26 mouse cellular contexts compared by ENCODE assay signal in the genomic region with DNA sequence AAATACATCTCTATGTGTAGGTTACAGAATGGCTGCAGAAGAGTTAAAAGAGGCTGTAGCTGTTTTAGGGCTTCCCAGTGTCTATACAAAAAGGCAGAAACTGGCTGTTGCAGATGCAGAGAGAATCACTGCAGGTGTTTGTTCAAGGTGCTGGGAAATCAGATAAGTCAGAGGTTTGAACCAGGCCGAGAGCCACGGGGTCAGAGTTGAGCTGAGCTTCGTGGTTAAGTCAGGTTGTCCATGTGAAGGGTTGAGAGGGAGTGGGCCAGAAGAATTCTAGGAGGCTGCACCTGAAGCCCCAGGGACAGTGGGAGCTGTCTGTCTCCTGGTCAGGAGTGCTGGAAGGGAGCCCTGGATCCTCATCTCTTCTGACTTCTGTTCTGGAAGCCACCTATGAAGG. TPM values are rescaled to one million over a fixed set of nuclear protein-coding genes. Genes with fewer than 3 reads are reported as not detected.
A peak's percentile ranks its signal among the peaks of the same experiment; 100 is the strongest.
DNase-seq lines count a peak whose midpoint lies in the region; ATAC-seq and TF ChIP-seq lines count a peak whose summit lies in the region.
"Had no signal": no experiment of that assay in that cellular context is flagged by ENCODE, and none has a peak within 500 bp of the region (broad histone marks: within the 10 kb centered on the region; RNA-seq: fewer than 3 reads in every experiment).

No protein-coding gene starts in this region.

- no peak overlapping the region for H3K4me2 ChIP-seq in intestine, embryonic 16.5 days (ENCODE audit: low read depth, low read length)
- no peak overlapping the region for H3K4me2 ChIP-seq in intestine, embryonic 15.5 days (replicated peaks)
- no peak overlapping the region for H3K4me2 ChIP-seq in liver, embryonic 11.5 days
- no peak overlapping the region for H3K4me2 ChIP-seq in liver, postnatal 0 days (ENCODE audit: low read depth, low read length)
- H3K4me2 ChIP-seq: embryonic facial prominence, embryonic 12.5 days; forebrain, embryonic 13.5 days; forebrain, embryonic 15.5 days had no signal

- no peak overlapping the region for H3K9ac ChIP-seq in intestine, embryonic 16.5 days (ENCODE audit: low read depth, low read length)
- H3K9ac ChIP-seq in intestine, embryonic 15.5 days, result no peak overlapping the region
- no peak overlapping the region for H3K9ac ChIP-seq in liver, embryonic 11.5 days (ENCODE audit: low read depth, low read length)
- H3K9ac ChIP-seq in liver, postnatal 0 days (replicated peaks), result no peak overlapping the region
- H3K9ac ChIP-seq: embryonic facial prominence, embryonic 12.5 days; forebrain, embryonic 13.5 days; forebrain, embryonic 15.5 days had no signal

- no peak for TF ChIP-seq EP300 in liver, postnatal 0 days (IDR thresholded peaks at IDR 0.05; ENCODE audit: low read depth)

- H3K36me3 ChIP-seq in heart, embryonic 10.5 days, result 0 out of 2 replicates have a peak, but pooled peaks cover 2% of the 10 kb centered on the region
- H3K36me3 ChIP-seq in intestine, embryonic 16.5 days (ENCODE audit: control insufficient read depth, insufficient read depth, low read length), result peaks cover 4% of the 10 kb centered on the region; the same call in 1 of the 2 replicates
- H3K36me3 ChIP-seq in intestine, embryonic 15.5 days, result no peaks in the 10 kb centered on the region
- no peaks in the 10 kb centered on the region for H3K36me3 ChIP-seq in liver, embryonic 11.5 days (ENCODE audit: control insufficient read depth, insufficient read depth, low read length)
- H3K36me3 ChIP-seq in liver, postnatal 0 days (replicated peaks; ENCODE audit: insufficient read depth, low read length), result no peaks in the 10 kb centered on the region
- H3K36me3 ChIP-seq in small intestine, adult 2 months (ENCODE audit: control insufficient read depth, insufficient read depth, low read length), result no peaks in the 10 kb centered on the region
- H3K36me3 ChIP-seq: embryonic facial prominence, embryonic 12.5 days; forebrain, embryonic 15.5 days had no signal

- no peak overlapping the region for H3K4me3 ChIP-seq in heart, embryonic 10.5 days
- H3K4me3 ChIP-seq in intestine, embryonic 16.5 days (ENCODE audit: low read length), result no peak overlapping the region
- H3K4me3 ChIP-seq in intestine, embryonic 15.5 days (replicated peaks), result no peak overlapping the region
- no peak overlapping the region for H3K4me3 ChIP-seq in liver, embryonic 11.5 days (ENCODE audit: low read depth, low read length)
- no peak overlapping the region for H3K4me3 ChIP-seq in liver, postnatal 0 days (ENCODE audit: low read depth, low read length)
- H3K4me3 ChIP-seq in small intestine, adult 2 months (ENCODE audit: low read depth, low read length), result no peak overlapping the region
- H3K4me3 ChIP-seq: embryonic facial prominence, embryonic 10.5 days; embryonic facial prominence, embryonic 12.5 days; forebrain, embryonic 13.5 days; forebrain, embryonic 15.5 days had no signal

- H3K9me3 ChIP-seq in heart, embryonic 10.5 days, result no peaks in the 10 kb centered on the region; the same call in 1 of the 2 replicates
- H3K9me3 ChIP-seq in intestine, embryonic 16.5 days (ENCODE audit: control insufficient read depth, low read length), result 0 out of 2 replicates have a peak, but pooled peaks cover 2% of the 10 kb centered on the region
- H3K9me3 ChIP-seq in intestine, embryonic 15.5 days, result peaks cover 5% of the 10 kb centered on the region; the same call in 1 of the 2 replicates
- no peaks in the 10 kb centered on the region for H3K9me3 ChIP-seq in liver, embryonic 11.5 days (ENCODE audit: control insufficient read depth, low read length)
- H3K9me3 ChIP-seq in liver, postnatal 0 days (ENCODE audit: low read length), result no peaks in the 10 kb centered on the region
- H3K9me3 ChIP-seq: forebrain, embryonic 13.5 days; forebrain, embryonic 15.5 days; G1E had no signal

- TF ChIP-seq POLR2A in small intestine, adult 2 months (IDR thresholded peaks at IDR 0.05; ENCODE audit: low read depth, low read length), result no peak

- TF ChIP-seq CTCF in liver, postnatal 0 days (IDR thresholded peaks at IDR 0.05; ENCODE audit: low read depth), result no peak
- no peak for TF ChIP-seq CTCF in small intestine, adult 2 months (IDR thresholded peaks at IDR 0.05; ENCODE audit: extremely low read depth, insufficient read length, insufficient replicate concordance, low read depth, low read length)

- H3K27me3 ChIP-seq in heart, embryonic 10.5 days (ENCODE audit: insufficient read depth, poor library complexity, severe bottlenecking), result no peaks in the 10 kb centered on the region
- H3K27me3 ChIP-seq in intestine, embryonic 16.5 days (replicated peaks; ENCODE audit: control insufficient read depth, insufficient read depth, low read length), result no peaks in the 10 kb centered on the region
- H3K27me3 ChIP-seq in intestine, embryonic 15.5 days (replicated peaks), result no peaks in the 10 kb centered on the region
- H3K27me3 ChIP-seq in liver, embryonic 11.5 days (replicated peaks; ENCODE audit: control insufficient read depth, insufficient read depth, low read length), result no peaks in the 10 kb centered on the region
- no peaks in the 10 kb centered on the region for H3K27me3 ChIP-seq in liver, postnatal 0 days (ENCODE audit: insufficient read depth, low read length)
- H3K27me3 ChIP-seq in small intestine, adult 2 months (ENCODE audit: control insufficient read depth, insufficient read depth, low read length), result no peaks in the 10 kb centered on the region
- H3K27me3 ChIP-seq: CH12.LX; embryonic facial prominence, embryonic 12.5 days; forebrain, embryonic 13.5 days; forebrain, embryonic 15.5 days; Patski had no signal

- 80% methylated on average over 3 of the region's 3 CpGs for WGBS in heart, embryonic 10.5 days
- 70% methylated on average over 3 of the region's 3 CpGs for WGBS in intestine, embryonic 16.5 days
- WGBS in intestine, embryonic 15.5 days, result 78% methylated on average over 3 of the region's 3 CpGs
- WGBS in liver, embryonic 11.5 days, result 53% methylated on average over 3 of the region's 3 CpGs
- WGBS in liver, postnatal 0 days (ENCODE audit: insufficient replicate concordance), result 48% methylated on average over 3 of the region's 3 CpGs
- WGBS in small intestine, adult 2 months, result 47% methylated on average over 3 of the region's 3 CpGs

- 0 out of 2 replicates have a peak, but pooled peaks cover 3% of the 10 kb centered on the region for H3K4me1 ChIP-seq in heart, embryonic 10.5 days
- H3K4me1 ChIP-seq in intestine, embryonic 16.5 days (ENCODE audit: control insufficient read depth, insufficient read depth, low read length), result peaks cover 8% of the 10 kb centered on the region; the same call in 1 of the 2 replicates
- H3K4me1 ChIP-seq in intestine, embryonic 15.5 days (replicated peaks), result peaks cover 14% of the 10 kb centered on the region; the same call in 1 of the 2 replicates
- peaks cover 3% of the 10 kb centered on the region; the same call in 1 of the 2 replicates for H3K4me1 ChIP-seq in liver, embryonic 11.5 days (replicated peaks; ENCODE audit: control insufficient read depth, insufficient read depth, low read length)
- H3K4me1 ChIP-seq in liver, postnatal 0 days (ENCODE audit: insufficient read depth), result peaks cover 6% of the 10 kb centered on the region
- H3K4me1 ChIP-seq in small intestine, adult 2 months (ENCODE audit: control insufficient read depth, insufficient read depth, insufficient read length, low read length), result peaks cover 8% of the 10 kb centered on the region

- no peak overlapping the region for H3K27ac ChIP-seq in heart, embryonic 10.5 days
- H3K27ac ChIP-seq in intestine, embryonic 16.5 days (ENCODE audit: low read length), result 0 out of 2 replicates have a peak overlapping the region, but pooled peaks have one; percentile 15
- H3K27ac ChIP-seq in intestine, embryonic 15.5 days, result no peak overlapping the region
- no peak overlapping the region for H3K27ac ChIP-seq in liver, embryonic 11.5 days (ENCODE audit: low read depth, low read length)
- H3K27ac ChIP-seq in liver, postnatal 0 days (ENCODE audit: low read depth), result no peak overlapping the region
- peak overlapping the region; percentile 2; the same call in 1 of the 2 replicates for H3K27ac ChIP-seq in small intestine, adult 2 months (ENCODE audit: insufficient read depth, low read depth, low read length)
- H3K27ac ChIP-seq: embryonic facial prominence, embryonic 10.5 days; embryonic facial prominence, embryonic 12.5 days; forebrain, embryonic 13.5 days; forebrain, embryonic 15.5 days had no signal

- peak; percentile 72 for DNase-seq in heart, adult 11 months
- DNase-seq in heart, embryonic 10.5 days (ENCODE audit: low spot score), result no peak
- DNase-seq in liver, embryonic 11.5 days (ENCODE audit: low spot score), result peak; percentile 29
- DNase-seq in liver, postnatal 0 days, result no peak
- DNase-seq: adrenal gland, adult 8-10 months; adrenal gland, postnatal 14 days; adrenal gland, postnatal 36 days; B cell, adult 2 months; cerebellum, adult 11-12 months; cerebellum, adult 2 months; cerebellum, adult 9-10 months; cerebellum, postnatal 10 days; cerebellum, postnatal 25 days had no signal

- ATAC-seq in intestine, embryonic 16.5 days, result no peak
- no peak for ATAC-seq in intestine, embryonic 15.5 days
- ATAC-seq in liver, embryonic 11.5 days (replicated peaks; ENCODE audit: low FRiP score), result no peak
- no peak for ATAC-seq in liver, postnatal 0 days
- ATAC-seq in cerebellum, adult (ENCODE audit: insufficient number of reproducible peaks, low FRiP score, low TSS enrichment), result no peak
- ATAC-seq: activated CD4-positive, CD25-positive, alpha-beta regulatory T cell, adult 4 months; CD4-positive, CD25-positive, alpha-beta regulatory T cell, adult 4 months; forebrain, embryonic 13.5 days; forebrain, embryonic 15.5 days; Patski had no signal

RNA-seq across cellular contexts. Expression of a gene that starts 2.4 kb away (rescaled TPM):
- 92.8 and 98.3 TPM in 2 replicates for polyA plus RNA-seq in heart, embryonic 10.5 days (2016; fragmentation: Nextera tagmentation; extraction: Ambion mirVana)
- polyA plus RNA-seq in intestine, embryonic 16.5 days (2015; fragmentation: Nextera tagmentation; extraction: Ambion mirVana), result 146 and 149 TPM in 2 replicates
- 132 and 135 TPM in 2 replicates for polyA plus RNA-seq in intestine, embryonic 15.5 days (2015; fragmentation: Nextera tagmentation; extraction: Ambion mirVana)
- 102 and 107 TPM in 2 replicates for polyA plus RNA-seq in liver, embryonic 11.5 days (2014; fragmentation: Nextera tagmentation; extraction: Ambion mirVana)
- 52.2 and 54.2 TPM in 2 replicates for polyA plus RNA-seq in liver, postnatal 0 days (2015; fragmentation: Nextera tagmentation; extraction: Ambion mirVana)
- polyA plus RNA-seq in small intestine, adult 2 months (2012; rRNA removed), result 32.2 and 48.5 TPM in 2 replicates

Comparison
In these comparisons a context has a peak if more than half of its experiments do, and no peak if none do; other contexts are left out.
1. DNase-seq: peak in heart, adult 11 months (single experiment) and liver, embryonic 11.5 days (single experiment); none in heart, embryonic 10.5 days (single experiment) and liver, postnatal 0 days (single experiment).
2. H3K27ac ChIP-seq: peak in intestine, embryonic 16.5 days (single experiment) and small intestine, adult 2 months (single experiment); none in heart, embryonic 10.5 days (single experiment), intestine, embryonic 15.5 days (single experiment), liver, embryonic 11.5 days (single experiment) and liver, postnatal 0 days (single experiment).